Mouse (Mus musculus): ENCODE measurements around the gene Tmem63c. TPM values are rescaled to one million over a fixed set of nuclear protein-coding genes. Genes with fewer than 3 reads are reported as not detected.
A peak's percentile ranks its signal among the peaks of the same experiment; 100 is the strongest.

Gene Tmem63c
- polyA plus RNA-seq (2012; ENCODE audit: insufficient read depth, insufficient read length, missing spikeins), result not detected in 2 replicates

- Histone ChIP-seq H3K27ac (ENCODE audit: insufficient read depth, low read depth, low read length) (no peak within 1 kb of the TSS), H3K4me1 (ENCODE audit: control insufficient read depth, insufficient read depth, low read length) (no peaks in the 10 kb centered on the region), H3K4me3 (ENCODE audit: insufficient read depth, low read length) (no peak within 1 kb of the TSS)
- TF ChIP-seq POLR2A (IDR thresholded peaks at IDR 0.05; ENCODE audit: borderline replicate concordance, low read depth, low read length) (no peak), CTCF (IDR thresholded peaks at IDR 0.05; ENCODE audit: low read depth, low read length) (no peak)
These were observed at the start of gene Tmem63c for GRCm38 (mm10) chr12:87021040-87021439. Gene Tmem63c (plus strand): TSS chr12:87021340.

DNA sequence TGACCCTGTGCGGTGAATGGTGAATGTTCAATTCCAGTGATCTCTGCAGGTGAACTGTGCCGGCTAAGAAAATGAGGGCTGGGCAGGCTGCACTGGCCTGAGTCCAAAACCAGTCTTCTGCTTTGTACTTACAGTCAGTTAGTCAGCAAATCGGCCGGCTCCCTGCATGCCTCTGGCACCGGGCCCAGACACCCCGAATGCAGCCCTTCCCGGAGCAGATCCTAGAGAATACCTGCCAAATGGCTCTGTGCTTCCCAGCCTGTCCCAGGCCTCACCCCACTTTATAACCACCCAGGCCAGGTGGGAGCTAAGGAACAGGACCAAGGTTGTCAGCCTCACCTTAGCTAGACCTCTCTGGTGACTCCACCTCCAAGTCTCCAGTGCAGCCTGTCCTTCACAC is 47.9 kb upstream of the Tmem63c start:
- Histone ChIP-seq H3K27ac (ENCODE audit: insufficient read depth, low read depth, low read length) (no peak overlapping the region), H3K4me3 (ENCODE audit: insufficient read depth, low read length) (no peak overlapping the region), H3K4me1 (ENCODE audit: control insufficient read depth, insufficient read depth, low read length) (peaks cover 29% of the 10 kb centered on the region)
- TF ChIP-seq POLR2A (IDR thresholded peaks at IDR 0.05; ENCODE audit: borderline replicate concordance, low read depth, low read length) (no peak), CTCF (IDR thresholded peaks at IDR 0.05; ENCODE audit: low read depth, low read length) (no peak)

GRCm38 (mm10) chr12:86973706-86974105 is 47.4 kb upstream of the Tmem63c start:
- TF ChIP-seq POLR2A (IDR thresholded peaks at IDR 0.05; ENCODE audit: borderline replicate concordance, low read depth, low read length), result no peak
- no peak for TF ChIP-seq CTCF (IDR thresholded peaks at IDR 0.05; ENCODE audit: low read depth, low read length)
- Histone ChIP-seq H3K4me1 (ENCODE audit: control insufficient read depth, insufficient read depth, low read length) (peaks cover 25% of the 10 kb centered on the region), H3K4me3 (ENCODE audit: insufficient read depth, low read length) (no peak overlapping the region)

GRCm38 (mm10) chr12:86974387-86975288 is 46.5 kb upstream of the Tmem63c start:
- peaks cover 18% of the 10 kb centered on the region for H3K4me1 ChIP-seq (ENCODE audit: control insufficient read depth, insufficient read depth, low read length)
- no peak overlapping the region for H3K27ac ChIP-seq (ENCODE audit: insufficient read depth, low read depth, low read length)
- no peak for TF ChIP-seq POLR2A (IDR thresholded peaks at IDR 0.05; ENCODE audit: borderline replicate concordance, low read depth, low read length)
- peak; percentile 97 for TF ChIP-seq CTCF (IDR thresholded peaks at IDR 0.05; ENCODE audit: low read depth, low read length)
- peak overlapping the region; percentile 46 for H3K4me3 ChIP-seq (ENCODE audit: insufficient read depth, low read length)

More at GRCm38 (mm10) chr12:86973706-86974105, 47.4 kb upstream of the Tmem63c start:
- no peak overlapping the region for H3K27ac ChIP-seq (ENCODE audit: insufficient read depth, low read depth, low read length)

GRCm38 (mm10) chr12:86975761-86976160 is 45.4 kb upstream of the Tmem63c start:
- no peak overlapping the region for H3K4me3 ChIP-seq (ENCODE audit: insufficient read depth, low read length)
- no peak for TF ChIP-seq CTCF (IDR thresholded peaks at IDR 0.05; ENCODE audit: low read depth, low read length)
- TF ChIP-seq POLR2A (IDR thresholded peaks at IDR 0.05; ENCODE audit: borderline replicate concordance, low read depth, low read length), result no peak
- no peak overlapping the region for H3K27ac ChIP-seq (ENCODE audit: insufficient read depth, low read depth, low read length)
- H3K4me1 ChIP-seq (ENCODE audit: control insufficient read depth, insufficient read depth, low read length), result peaks cover 18% of the 10 kb centered on the region

- peaks cover 18% of the 10 kb centered on the region for H3K4me1 ChIP-seq (ENCODE audit: control insufficient read depth, insufficient read depth, low read length)
- TF ChIP-seq CTCF (IDR thresholded peaks at IDR 0.05; ENCODE audit: low read depth, low read length), result peak; percentile 65
- no peak for TF ChIP-seq POLR2A (IDR thresholded peaks at IDR 0.05; ENCODE audit: borderline replicate concordance, low read depth, low read length)
- no peak overlapping the region for H3K4me3 ChIP-seq (ENCODE audit: insufficient read depth, low read length)
- H3K27ac ChIP-seq (ENCODE audit: insufficient read depth, low read depth, low read length), result no peak overlapping the region
These were observed 44.5 kb upstream of the Tmem63c start for GRCm38 (mm10) chr12:86976511-86977168.

DNA sequence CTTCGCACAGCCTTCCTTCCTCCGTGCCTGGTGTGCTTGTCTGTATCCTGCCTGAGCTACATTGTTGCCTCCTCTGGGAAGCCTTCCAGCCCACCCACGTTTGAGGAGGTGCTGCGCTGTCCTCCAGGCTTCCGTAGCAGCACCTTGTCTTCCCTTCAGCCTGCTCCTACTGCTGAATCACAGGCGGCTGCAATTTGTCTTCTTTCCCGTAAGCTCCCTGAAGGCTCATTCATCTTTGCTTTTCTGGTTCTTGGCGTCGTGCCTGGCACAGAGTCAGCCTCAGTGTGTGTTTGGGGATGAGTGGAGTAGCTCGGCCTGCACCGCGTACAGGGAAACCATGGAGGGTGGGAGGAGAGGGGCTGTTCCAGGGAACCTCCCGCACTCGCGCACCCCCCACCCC is 43.3 kb upstream of the Tmem63c start:
- no peak overlapping the region for H3K27ac ChIP-seq (ENCODE audit: insufficient read depth, low read depth, low read length)
- H3K4me3 ChIP-seq (ENCODE audit: insufficient read depth, low read length), result no peak overlapping the region
- peaks cover 16% of the 10 kb centered on the region for H3K4me1 ChIP-seq (ENCODE audit: control insufficient read depth, insufficient read depth, low read length)
- TF ChIP-seq CTCF (IDR thresholded peaks at IDR 0.05; ENCODE audit: low read depth, low read length) (no peak), POLR2A (IDR thresholded peaks at IDR 0.05; ENCODE audit: borderline replicate concordance, low read depth, low read length) (no peak)

DNA sequence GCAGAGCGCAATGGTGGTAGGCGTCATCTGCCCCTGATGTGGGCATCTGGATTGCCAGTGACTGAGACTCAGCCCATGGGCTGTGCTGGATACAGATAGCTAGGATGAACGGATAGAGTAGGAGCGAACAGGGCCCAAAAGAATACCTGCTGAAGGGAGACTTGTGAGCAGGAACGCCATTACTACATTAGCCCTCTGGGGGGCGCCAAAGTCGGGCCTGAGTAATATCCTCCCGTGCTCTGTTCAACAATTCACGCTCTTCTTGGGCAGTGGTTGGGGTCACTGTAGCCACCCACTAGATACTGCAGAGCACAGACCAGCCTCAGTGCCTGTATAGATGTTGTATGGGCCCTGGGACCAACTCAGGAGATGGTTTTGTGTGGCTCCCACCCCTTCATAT is 40.0 kb upstream of the Tmem63c start:
- Histone ChIP-seq H3K4me1 (ENCODE audit: control insufficient read depth, insufficient read depth, low read length) (no peaks in the 10 kb centered on the region), H3K4me3 (ENCODE audit: insufficient read depth, low read length) (no peak overlapping the region), H3K27ac (ENCODE audit: insufficient read depth, low read depth, low read length) (no peak overlapping the region)
- TF ChIP-seq POLR2A (IDR thresholded peaks at IDR 0.05; ENCODE audit: borderline replicate concordance, low read depth, low read length) (no peak), CTCF (IDR thresholded peaks at IDR 0.05; ENCODE audit: low read depth, low read length) (peak; percentile 40)

- H3K27ac ChIP-seq (ENCODE audit: insufficient read depth, low read depth, low read length), result no peak overlapping the region
- TF ChIP-seq POLR2A (IDR thresholded peaks at IDR 0.05; ENCODE audit: borderline replicate concordance, low read depth, low read length), result no peak
- TF ChIP-seq CTCF (IDR thresholded peaks at IDR 0.05; ENCODE audit: low read depth, low read length), result no peak
- H3K4me1 ChIP-seq (ENCODE audit: control insufficient read depth, insufficient read depth, low read length), result no peaks in the 10 kb centered on the region
- H3K4me3 ChIP-seq (ENCODE audit: insufficient read depth, low read length), result no peak overlapping the region
These were observed 37.5 kb upstream of the Tmem63c start for GRCm38 (mm10) chr12:86983470-86984193.

Data from bone marrow macrophage, adult 2 months (primary cell).